Mouse (Mus musculus): Measurements from ENCODE around the gene Nt5dc1. TPM values are rescaled to one million over a fixed set of nuclear protein-coding genes. Genes with fewer than 3 reads are reported as not detected.

The Nt5dc1 gene
- polyA plus RNA-seq, 1 experiment from 2014 or later: 11.5 TPM

- no peak for ATAC-seq (ENCODE audit: insufficient number of reproducible peaks, low FRiP score, low TSS enrichment, low read depth)
- Histone ChIP-seq H3K27me3 (no peaks in the 10 kb centered on the region), H3K4me3 (no peak overlapping the region), H3K27ac (no peak overlapping the region), H3K9ac (no peak overlapping the region), H3K4me1 (no peaks in the 10 kb centered on the region), H3K9me3 (no peaks in the 10 kb centered on the region), H3K36me3 (no peaks in the 10 kb centered on the region), H3K4me2 (no peak overlapping the region)
These were observed 54.6 kb downstream of the Nt5dc1 start for GRCm38 (mm10) chr10:34363756-34364155.

DNA sequence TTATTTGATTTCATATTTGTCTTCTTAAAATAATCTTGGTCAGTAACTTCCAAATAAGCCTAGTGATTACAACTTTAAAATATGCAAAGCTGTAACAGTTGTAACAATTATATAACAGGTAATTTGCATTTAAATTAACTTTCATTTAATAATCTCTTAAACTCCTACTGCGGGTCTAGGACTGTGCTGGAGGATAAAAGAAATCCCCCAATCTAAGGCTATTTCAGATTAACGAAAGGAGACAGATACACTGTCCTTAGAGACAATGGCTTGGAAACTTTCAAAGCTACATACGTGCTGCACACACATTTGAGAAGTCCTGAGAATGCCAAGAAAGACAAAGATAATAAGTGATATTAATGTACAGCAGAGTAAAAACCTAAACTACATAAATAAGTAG lies 60.1 kb downstream of the Nt5dc1 start:
- H3K9ac ChIP-seq: no peak overlapping the region
- no peaks in the 10 kb centered on the region for H3K9me3 ChIP-seq
- H3K27me3 ChIP-seq: no peaks in the 10 kb centered on the region
- ATAC-seq (ENCODE audit: insufficient number of reproducible peaks, low FRiP score, low TSS enrichment, low read depth): no peak
- no peak overlapping the region for H3K27ac ChIP-seq
- H3K4me3 ChIP-seq: no peak overlapping the region
- WGBS: 79% methylated on average over 3 of the region's 3 CpGs
- H3K4me1 ChIP-seq: no peaks in the 10 kb centered on the region
- no peak overlapping the region for H3K4me2 ChIP-seq
- H3K36me3 ChIP-seq: no peaks in the 10 kb centered on the region

DNA sequence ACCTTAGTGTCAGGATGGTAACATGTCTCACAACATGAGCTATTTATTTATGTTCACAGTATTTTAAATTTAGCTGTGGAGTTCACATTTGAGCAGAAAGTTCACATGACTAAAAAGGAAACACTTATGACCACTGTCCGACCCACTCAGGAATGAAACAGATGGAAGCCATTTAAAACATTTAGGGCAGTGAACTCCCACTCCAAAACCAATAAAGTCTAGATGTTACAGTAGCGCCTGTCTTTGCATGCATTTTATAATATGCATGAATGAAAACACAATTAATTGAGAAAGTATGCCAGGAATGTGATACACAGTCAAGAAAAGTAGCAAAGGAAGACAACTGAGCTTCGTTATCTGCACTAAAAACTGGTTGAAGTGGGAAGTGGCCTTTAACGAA lies 66.2 kb downstream of the Nt5dc1 start:
- WGBS: 61% methylated on average over 4 of the region's 4 CpGs

DNA sequence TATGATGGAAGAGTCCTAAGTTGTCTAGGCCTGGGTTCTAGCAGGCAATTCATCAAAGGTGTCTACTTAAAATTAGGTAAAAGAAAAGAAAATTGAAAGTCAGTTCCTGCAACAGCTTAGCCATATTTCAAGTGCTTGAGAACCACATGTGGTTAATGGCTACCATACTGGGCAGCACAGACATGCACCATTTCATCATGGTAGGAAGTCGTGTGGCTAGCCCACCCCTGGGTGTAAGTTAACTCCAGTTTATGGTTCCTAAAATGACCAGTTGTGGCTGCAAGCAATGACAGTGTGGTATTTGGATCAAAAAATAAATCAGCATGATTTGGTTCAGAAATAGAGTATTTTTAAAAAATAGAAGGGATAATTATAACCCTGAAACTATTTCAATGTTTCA lies 76.5 kb downstream of the Nt5dc1 start:
- Histone ChIP-seq H3K36me3 (no peaks in the 10 kb centered on the region), H3K4me1 (no peaks in the 10 kb centered on the region)

More for the DNA sequence above, 66.2 kb downstream of the Nt5dc1 start:
- no peaks in the 10 kb centered on the region for H3K4me1 ChIP-seq
- H3K9me3 ChIP-seq: no peaks in the 10 kb centered on the region
- H3K27me3 ChIP-seq: no peaks in the 10 kb centered on the region
- H3K27ac ChIP-seq: no peak overlapping the region
- H3K4me2 ChIP-seq: no peak overlapping the region
- H3K36me3 ChIP-seq: no peaks in the 10 kb centered on the region
- ATAC-seq (ENCODE audit: insufficient number of reproducible peaks, low FRiP score, low TSS enrichment, low read depth): no peak
- no peak overlapping the region for H3K4me3 ChIP-seq
- H3K9ac ChIP-seq: no peak overlapping the region

GRCm38 (mm10) chr10:34341014-34341413 lies 77.3 kb downstream of the Nt5dc1 start:
- Histone ChIP-seq H3K9me3 (no peaks in the 10 kb centered on the region), H3K27me3 (no peaks in the 10 kb centered on the region), H3K4me1 (no peaks in the 10 kb centered on the region), H3K4me2 (no peak overlapping the region), H3K36me3 (no peaks in the 10 kb centered on the region), H3K9ac (no peak overlapping the region), H3K4me3 (no peak overlapping the region), H3K27ac (no peak overlapping the region)
- WGBS: 56% methylated on average over 6 of the region's 6 CpGs
- ATAC-seq (ENCODE audit: insufficient number of reproducible peaks, low FRiP score, low TSS enrichment, low read depth): no peak

More for the DNA sequence above, 76.5 kb downstream of the Nt5dc1 start:
- H3K4me2 ChIP-seq: no peak overlapping the region
- no peaks in the 10 kb centered on the region for H3K9me3 ChIP-seq
- H3K4me3 ChIP-seq: no peak overlapping the region
- WGBS: 40% methylated on average over 1 of the region's 1 CpGs
- ATAC-seq (ENCODE audit: insufficient number of reproducible peaks, low FRiP score, low TSS enrichment, low read depth): no peak
- H3K27me3 ChIP-seq: no peaks in the 10 kb centered on the region
- no peak overlapping the region for H3K27ac ChIP-seq
- H3K9ac ChIP-seq: no peak overlapping the region

DNA sequence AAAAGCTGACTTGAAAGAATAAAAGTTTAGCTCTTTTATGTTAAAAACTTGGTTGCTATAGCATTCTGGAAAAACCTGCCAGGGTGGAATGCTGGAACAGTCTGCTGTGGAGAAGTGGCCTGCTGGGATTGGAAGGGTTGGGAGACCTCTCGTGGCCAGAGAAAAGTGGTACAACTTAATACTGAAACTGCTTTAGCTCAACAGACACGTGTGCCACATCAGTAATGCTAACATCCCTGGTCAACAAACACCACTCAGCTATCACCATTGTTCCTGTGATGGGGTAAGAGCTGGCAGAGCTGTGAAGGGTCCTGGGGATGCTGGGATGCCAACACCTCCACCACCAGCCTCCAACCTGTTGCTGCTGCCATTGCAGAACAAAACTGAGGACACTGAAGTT lies 90.0 kb downstream of the Nt5dc1 start:
- H3K27me3 ChIP-seq: no peaks in the 10 kb centered on the region
- H3K27ac ChIP-seq: no peak overlapping the region
- no peak overlapping the region for H3K4me2 ChIP-seq
- no peak overlapping the region for H3K4me3 ChIP-seq
- WGBS: 4% methylated on average over 2 of the region's 2 CpGs
- no peaks in the 10 kb centered on the region for H3K9me3 ChIP-seq
- no peaks in the 10 kb centered on the region for H3K36me3 ChIP-seq
- H3K9ac ChIP-seq: no peak overlapping the region
- ATAC-seq (ENCODE audit: insufficient number of reproducible peaks, low FRiP score, low TSS enrichment, low read depth): no peak
- no peaks in the 10 kb centered on the region for H3K4me1 ChIP-seq

GRCm38 (mm10) chr10:34327144-34327543 lies 91.2 kb downstream of the Nt5dc1 start:
- H3K4me3 ChIP-seq: no peak overlapping the region
- WGBS: 60% methylated on average over 5 of the region's 5 CpGs
- no peaks in the 10 kb centered on the region for H3K4me1 ChIP-seq
- no peaks in the 10 kb centered on the region for H3K9me3 ChIP-seq
- H3K9ac ChIP-seq: no peak overlapping the region
- no peaks in the 10 kb centered on the region for H3K27me3 ChIP-seq
- ATAC-seq (ENCODE audit: insufficient number of reproducible peaks, low FRiP score, low TSS enrichment, low read depth): no peak
- no peak overlapping the region for H3K27ac ChIP-seq
- no peak overlapping the region for H3K4me2 ChIP-seq
- no peaks in the 10 kb centered on the region for H3K36me3 ChIP-seq

GRCm38 (mm10) chr10:34326701-34327100 lies 91.7 kb downstream of the Nt5dc1 start:
- H3K9me3 ChIP-seq: no peaks in the 10 kb centered on the region
- whole genome bisulfite sequencing: 15% methylated on average over 4 of the region's 4 CpGs
- H3K9ac ChIP-seq: no peak overlapping the region
- H3K27ac ChIP-seq: no peak overlapping the region
- H3K4me1 ChIP-seq: no peaks in the 10 kb centered on the region
- no peak for ATAC-seq (ENCODE audit: insufficient number of reproducible peaks, low FRiP score, low TSS enrichment, low read depth)
- 0 out of 2 replicates have a peak, but pooled peaks cover 3% of the 10 kb centered on the region for H3K36me3 ChIP-seq
- H3K27me3 ChIP-seq: no peaks in the 10 kb centered on the region
- no peak overlapping the region for H3K4me2 ChIP-seq
- no peak overlapping the region for H3K4me3 ChIP-seq

DNA sequence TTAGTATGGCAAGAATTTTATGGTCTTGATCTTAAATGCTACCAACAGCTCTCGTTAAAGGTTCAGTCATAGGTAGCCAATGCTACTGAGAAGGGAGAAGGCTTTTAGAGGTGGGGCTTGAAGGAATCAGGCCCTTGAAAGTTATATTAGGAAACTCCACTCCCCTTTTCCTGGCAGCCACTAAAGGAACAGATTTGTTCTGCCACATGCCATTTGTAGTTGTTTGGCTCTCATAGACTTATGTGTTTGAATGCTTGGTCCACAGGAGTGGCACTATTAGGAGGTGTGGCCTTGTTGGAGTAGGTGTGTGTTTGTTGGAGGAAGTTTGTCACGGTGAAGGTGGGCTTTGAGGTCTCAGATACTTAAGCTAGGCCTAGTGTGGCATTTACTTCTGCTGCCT lies 97.5 kb downstream of the Nt5dc1 start:
- ATAC-seq (ENCODE audit: insufficient number of reproducible peaks, low FRiP score, low TSS enrichment, low read depth): no peak
- H3K9ac ChIP-seq: no peak overlapping the region
- no peak overlapping the region for H3K27ac ChIP-seq
- H3K36me3 ChIP-seq: 0 out of 2 replicates have a peak, but pooled peaks cover 4% of the 10 kb centered on the region
- 67% methylated on average over 2 of the region's 2 CpGs for WGBS
- H3K4me3 ChIP-seq: no peak overlapping the region
- no peaks in the 10 kb centered on the region for H3K9me3 ChIP-seq
- H3K27me3 ChIP-seq: no peaks in the 10 kb centered on the region
- no peak overlapping the region for H3K4me2 ChIP-seq
- peaks cover 4% of the 10 kb centered on the region; the same call in 1 of the 2 replicates for H3K4me1 ChIP-seq

DNA sequence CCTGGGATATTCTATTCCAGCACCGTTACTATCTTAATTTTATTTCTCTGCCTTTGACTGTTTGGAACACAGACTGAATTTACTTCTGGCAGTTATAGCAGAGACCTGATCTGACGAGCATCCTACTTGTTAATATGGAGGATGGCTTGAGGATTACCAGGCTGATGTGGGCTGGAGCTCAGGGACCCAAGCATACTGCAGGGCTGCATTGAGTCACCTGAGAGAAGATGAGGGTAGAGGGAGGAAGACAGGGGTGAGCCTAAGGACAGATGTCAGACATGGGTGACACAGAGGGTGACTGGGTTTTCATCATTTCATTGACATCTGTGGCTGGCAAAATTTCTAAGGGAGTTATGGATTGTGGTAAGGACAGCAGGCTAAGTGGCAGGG lies 101.1 kb downstream of the Nt5dc1 start:
- 34% methylated on average over 2 of the region's 2 CpGs for WGBS
- Histone ChIP-seq H3K4me2 (no peak overlapping the region), H3K9ac (no peak overlapping the region), H3K36me3 (0 out of 2 replicates have a peak, but pooled peaks cover 4% of the 10 kb centered on the region), H3K27ac (no peak overlapping the region), H3K4me1 (peaks cover 4% of the 10 kb centered on the region; the same call in 1 of the 2 replicates), H3K27me3 (no peaks in the 10 kb centered on the region), H3K9me3 (no peaks in the 10 kb centered on the region), H3K4me3 (no peak overlapping the region)
- ATAC-seq (ENCODE audit: insufficient number of reproducible peaks, low FRiP score, low TSS enrichment, low read depth): no peak

DNA sequence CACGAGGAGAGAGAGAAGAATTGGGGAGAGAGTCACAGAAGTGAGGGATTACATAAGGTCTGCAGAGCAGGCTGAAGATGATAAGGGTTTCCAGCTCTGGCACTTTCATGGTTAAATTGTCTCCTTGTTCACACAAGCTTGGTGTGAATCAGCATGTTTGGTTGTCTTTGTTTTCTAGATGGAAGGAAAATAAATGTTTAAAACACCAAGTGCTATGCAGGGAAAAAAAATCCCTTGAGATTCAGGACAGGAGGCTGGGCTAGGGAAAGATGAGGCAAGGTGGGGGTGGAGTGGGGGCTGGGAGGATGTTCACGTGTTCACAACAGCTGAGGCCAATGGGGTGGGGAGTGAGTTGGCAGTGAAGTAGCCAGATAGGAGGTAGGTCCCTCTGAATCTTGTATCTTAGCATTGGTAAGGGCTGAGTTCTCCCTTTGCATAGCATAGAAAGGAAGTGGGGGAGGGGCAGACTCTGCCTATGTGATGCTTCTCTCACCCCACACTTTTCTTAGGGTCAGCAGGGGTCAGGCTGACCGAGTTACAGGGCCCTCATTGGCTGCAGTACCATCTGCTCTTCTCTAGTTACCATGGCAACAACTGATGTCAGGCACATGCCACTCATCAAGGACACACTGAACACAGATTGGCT lies 101.7 kb downstream of the Nt5dc1 start:
- Histone ChIP-seq H3K4me3 (no peak overlapping the region), H3K4me1 (peaks cover 4% of the 10 kb centered on the region; the same call in 1 of the 2 replicates), H3K9me3 (no peaks in the 10 kb centered on the region), H3K9ac (no peak overlapping the region), H3K36me3 (0 out of 2 replicates have a peak, but pooled peaks cover 6% of the 10 kb centered on the region), H3K4me2 (no peak overlapping the region), H3K27me3 (no peaks in the 10 kb centered on the region), H3K27ac (no peak overlapping the region)
- ATAC-seq (ENCODE audit: insufficient number of reproducible peaks, low FRiP score, low TSS enrichment, low read depth): no peak
- 4% methylated on average over 3 of the region's 3 CpGs for WGBS

DNA sequence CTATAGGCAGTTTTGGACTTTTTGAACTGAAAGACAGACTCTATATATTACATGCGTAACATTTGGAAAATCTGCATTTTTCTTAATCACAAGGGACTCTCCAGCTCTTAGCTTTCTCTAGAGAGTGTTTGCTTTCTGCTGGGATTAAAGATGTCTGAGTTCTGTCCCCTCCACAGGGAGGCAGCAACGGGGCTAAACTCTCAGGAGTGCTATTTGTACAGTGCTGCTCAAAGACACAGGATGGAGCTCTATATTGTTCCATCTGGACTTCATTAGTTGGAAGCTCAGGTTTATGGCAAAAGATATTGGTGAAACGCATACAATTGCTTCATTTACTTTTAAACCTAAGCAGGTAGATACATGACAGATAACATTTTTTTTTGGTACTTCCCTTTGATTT lies 105.8 kb downstream of the Nt5dc1 start:
- WGBS: 38% methylated on average over 3 of the region's 3 CpGs

More for the DNA sequence above, 105.8 kb downstream of the Nt5dc1 start:
- no peak overlapping the region for H3K9ac ChIP-seq
- peaks cover 4% of the 10 kb centered on the region; the same call in 1 of the 2 replicates for H3K4me1 ChIP-seq
- H3K4me3 ChIP-seq: no peak overlapping the region
- no peaks in the 10 kb centered on the region for H3K9me3 ChIP-seq
- H3K27ac ChIP-seq: no peak overlapping the region
- H3K36me3 ChIP-seq: peaks cover 8% of the 10 kb centered on the region; the same call in 1 of the 2 replicates
- H3K27me3 ChIP-seq: no peaks in the 10 kb centered on the region
- ATAC-seq (ENCODE audit: insufficient number of reproducible peaks, low FRiP score, low TSS enrichment, low read depth): no peak
- H3K4me2 ChIP-seq: no peak overlapping the region

Measured in limb, embryonic 15.5 days (tissue).